Mouse (Mus musculus): ENCODE results near the gene Fam151b.

The Fam151b gene

GRCm38 (mm10) chr13:92483852-92484463 lies at the start of gene Fam151b:
Gene Fam151b (minus strand): TSS chr13:92484015.
- peak; percentile 89 for DNase-seq

GRCm38 (mm10) chr13:92532216-92532615 lies 48.4 kb upstream of the Fam151b start:
- no peak for DNase-seq

- no peak for DNase-seq
These were observed 47.4 kb upstream of the Fam151b start for GRCm38 (mm10) chr13:92531237-92531636.

- DNase-seq = peak; percentile 98
These were observed 47.0 kb upstream of the Fam151b start, which contains the start of gene Zfyve16 for GRCm38 (mm10) chr13:92530721-92531211. Gene Zfyve16 (minus strand): TSS chr13:92530868.

- no peak for DNase-seq
These were observed 46.3 kb upstream of the Fam151b start for GRCm38 (mm10) chr13:92529828-92530720.

- no peak for DNase-seq
These were observed 39.5 kb upstream of the Fam151b start for GRCm38 (mm10) chr13:92523178-92523813.

- no peak for DNase-seq
These were observed 21.1 kb upstream of the Fam151b start for GRCm38 (mm10) chr13:92504871-92505270.

- no peak for DNase-seq
These were observed 8.1 kb upstream of the Fam151b start for GRCm38 (mm10) chr13:92491923-92492322.

- DNase-seq = no peak
These were observed 7.0 kb upstream of the Fam151b start for GRCm38 (mm10) chr13:92490817-92491216.

GRCm38 (mm10) chr13:92483348-92483747 lies 467 bp downstream of the Fam151b start:
- peak; percentile 29 for DNase-seq

GRCm38 (mm10) chr13:92470151-92470550 lies 13.7 kb downstream of the Fam151b start:
- DNase-seq = no peak

- DNase-seq = no peak
These were observed 14.4 kb downstream of the Fam151b start for GRCm38 (mm10) chr13:92469381-92469780.

GRCm38 (mm10) chr13:92467891-92468290 lies 15.9 kb downstream of the Fam151b start:
- no peak for DNase-seq

GRCm38 (mm10) chr13:92464698-92465097 lies 19.1 kb downstream of the Fam151b start:
- no peak for DNase-seq

GRCm38 (mm10) chr13:92446872-92447271 lies 36.9 kb downstream of the Fam151b start:
- no peak for DNase-seq

- no peak for DNase-seq
These were observed 43.5 kb downstream of the Fam151b start for GRCm38 (mm10) chr13:92440286-92440685.

GRCm38 (mm10) chr13:92438656-92439055 lies 45.2 kb downstream of the Fam151b start:
- DNase-seq = no peak

- no peak for DNase-seq
These were observed 56.4 kb downstream of the Fam151b start for GRCm38 (mm10) chr13:92427351-92427855.

GRCm38 (mm10) chr13:92426294-92427051 lies 57.3 kb downstream of the Fam151b start:
- DNase-seq = peak; percentile 36

- DNase-seq = peak; percentile 72
These were observed 58.0 kb downstream of the Fam151b start, which contains the start of gene Ankrd34b for GRCm38 (mm10) chr13:92425758-92426264. Gene Ankrd34b (plus strand): TSS chr13:92425896.

GRCm38 (mm10) chr13:92423711-92424110 lies 60.1 kb downstream of the Fam151b start:
- no peak for DNase-seq

GRCm38 (mm10) chr13:92419630-92420029 lies 64.2 kb downstream of the Fam151b start:
- no peak for DNase-seq

All from right cerebral cortex, postnatal 25 days (tissue).